Mouse (Mus musculus): ENCODE measurements around the gene Rnf166.

The Rnf166 gene

GRCm38 (mm10) chr8:122469407-122469806 is 6.5 kb downstream of the Rnf166 start:
- DNase-seq, result no peak

DNA sequence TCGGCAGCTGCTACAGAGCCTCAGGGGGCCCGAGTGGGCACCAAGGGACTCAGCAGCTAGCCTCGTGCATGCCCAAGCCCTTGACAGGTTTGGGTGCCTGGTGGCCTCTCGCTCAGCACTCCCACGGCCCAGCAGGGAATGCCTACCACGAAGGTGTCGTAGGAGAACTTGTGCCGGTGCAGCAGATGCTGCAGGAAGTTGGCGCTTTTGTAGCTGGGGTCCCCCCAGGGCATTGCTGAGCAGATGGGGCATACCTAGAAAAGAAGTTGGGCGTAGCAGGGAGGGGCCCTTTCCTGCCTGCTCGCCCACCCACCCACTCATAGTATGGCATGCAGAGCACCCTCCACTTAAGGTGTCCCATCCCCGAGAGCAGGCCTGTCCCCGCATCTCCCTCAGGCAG is 8.0 kb downstream of the Rnf166 start:
- no peak for DNase-seq

- DNase-seq, result no peak
These were observed 10.9 kb downstream of the Rnf166 start for GRCm38 (mm10) chr8:122464985-122465384.

DNA sequence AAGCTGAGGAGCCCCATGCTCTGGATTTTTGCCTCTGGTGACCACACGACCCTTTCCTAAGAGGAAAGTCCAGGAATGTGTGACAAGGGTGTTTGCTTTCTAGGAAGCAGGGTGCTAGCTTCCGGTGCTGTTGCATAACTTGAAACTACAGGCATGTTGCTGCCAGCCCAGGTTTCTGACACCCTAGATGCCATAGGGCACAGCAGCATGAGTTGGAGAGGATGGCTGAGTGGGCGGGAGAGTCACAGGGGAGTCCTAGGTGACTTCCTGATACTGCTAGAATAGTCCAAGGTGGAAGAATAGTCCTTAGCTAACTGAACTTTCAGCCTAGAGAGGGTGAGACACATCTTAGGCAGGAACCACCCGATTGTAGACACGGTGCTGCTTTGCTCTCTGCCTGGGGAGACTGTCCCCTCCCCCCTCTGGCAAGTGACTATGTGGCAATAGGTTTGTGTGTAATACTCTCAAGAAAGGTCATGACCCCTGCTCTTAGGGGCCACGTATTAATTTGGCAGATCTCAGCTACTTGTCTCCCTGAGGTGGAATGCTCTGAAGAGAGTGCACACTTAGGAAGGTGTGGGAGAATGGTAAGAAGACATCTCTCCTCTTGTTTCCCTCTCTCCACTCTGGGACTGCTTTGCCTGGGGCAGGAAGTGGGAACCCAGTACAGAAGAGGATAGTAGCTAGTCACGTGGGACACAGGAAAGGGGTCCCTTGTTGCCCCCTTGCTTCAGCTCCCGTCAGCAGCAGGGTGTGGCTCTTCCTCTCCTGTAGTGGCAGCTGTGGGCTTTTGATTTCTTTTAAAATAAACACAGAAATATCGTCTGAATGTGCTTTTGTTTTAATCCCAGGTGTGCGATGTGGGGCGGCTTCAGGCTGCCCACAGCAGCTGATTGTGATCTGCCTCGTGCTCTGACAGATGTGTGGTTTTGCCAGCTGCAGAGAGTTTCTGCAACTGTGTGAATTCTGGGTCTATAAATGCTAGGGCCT is 11.9 kb downstream of the Rnf166 start:
- peak; percentile 61 to 63 for DNase-seq

GRCm38 (mm10) chr8:122462510-122462909 is 13.4 kb downstream of the Rnf166 start:
- no peak for DNase-seq

DNA sequence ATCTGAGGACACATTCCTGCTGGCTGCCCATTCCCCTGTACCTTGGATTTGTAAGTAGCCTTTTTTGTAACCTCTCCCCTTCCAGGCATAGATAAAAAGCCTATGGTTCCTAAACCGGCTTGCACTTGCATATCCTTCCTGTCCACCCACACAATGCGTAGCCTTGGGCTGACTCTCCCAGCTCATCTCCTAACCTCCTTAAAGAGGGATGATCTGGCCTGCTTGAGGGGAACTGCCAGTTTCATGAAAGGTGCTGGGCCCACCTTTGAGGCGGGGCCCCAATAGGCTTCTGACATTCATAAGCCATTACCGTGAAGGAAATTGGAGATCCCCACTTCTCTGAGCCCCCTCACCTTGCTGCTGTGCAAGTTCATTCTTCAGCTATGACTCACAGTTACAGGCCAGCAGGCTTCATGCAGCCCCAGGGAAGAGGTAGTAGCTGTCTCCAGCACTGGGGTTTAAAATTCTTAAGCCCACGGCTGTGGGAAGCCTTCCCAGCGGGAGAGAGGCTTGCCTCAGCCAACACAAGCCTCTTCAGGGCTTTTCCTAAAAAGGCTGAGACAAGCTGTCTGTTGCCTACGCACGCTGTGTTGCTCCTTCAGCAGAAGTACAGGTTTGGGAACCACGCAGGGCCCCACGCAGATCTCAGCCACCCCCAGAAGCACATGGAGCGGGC is 14.3 kb downstream of the Rnf166 start:
- no peak for DNase-seq

DNA sequence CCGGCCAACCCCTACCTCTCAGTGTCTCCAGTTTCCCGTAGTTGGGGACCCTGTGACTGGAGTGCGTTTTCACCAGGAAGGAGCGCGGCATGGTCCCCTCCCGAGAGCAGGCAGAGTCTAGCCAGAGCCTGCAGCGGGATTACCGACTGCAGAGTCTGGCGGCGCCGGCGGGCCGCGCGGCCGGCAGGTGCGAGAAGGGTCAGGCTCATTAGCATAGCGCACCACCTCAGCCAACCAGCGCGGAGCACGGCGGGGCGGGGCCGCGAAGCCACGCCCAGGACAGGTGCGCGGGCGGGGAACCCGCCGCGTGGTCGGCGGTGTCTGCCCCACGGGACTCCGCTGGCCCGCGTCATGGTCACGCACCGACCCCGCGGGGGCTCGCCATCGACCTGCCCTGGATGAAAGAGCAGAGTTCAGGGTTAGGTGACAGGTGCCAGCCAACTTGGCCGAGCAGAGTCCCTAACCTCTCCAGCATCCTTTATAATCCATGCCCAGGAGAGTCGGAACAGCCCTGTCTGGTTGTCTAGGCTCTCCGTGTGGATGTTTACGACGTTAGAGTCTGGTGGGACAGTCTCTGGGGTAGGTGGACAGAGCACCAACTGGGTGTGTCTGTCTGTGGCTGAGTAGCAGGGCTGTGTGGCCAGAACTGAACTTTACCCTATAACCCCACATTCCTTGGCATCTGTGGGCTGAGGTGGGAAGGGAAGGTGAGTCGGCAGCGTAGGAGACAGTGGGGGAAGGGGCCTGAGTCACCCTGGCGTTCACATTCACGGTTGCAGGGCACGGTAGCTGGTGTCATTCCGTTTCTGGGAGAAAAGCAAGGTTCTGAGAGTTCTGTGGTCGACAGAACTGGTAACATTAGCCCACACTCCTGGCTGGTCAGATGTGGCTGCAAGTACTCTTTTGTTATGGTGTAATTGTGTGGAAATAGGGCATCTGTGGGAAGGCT is 15.1 kb downstream of the Rnf166 start, which contains the start of gene Snai3:
Gene Snai3, minus strand, starts transcription at position 210 of the 949 bp plus-strand sequence.
- peak; percentile 79 to 84 for DNase-seq

- no peak for DNase-seq
These were observed 15.9 kb downstream of the Rnf166 start for GRCm38 (mm10) chr8:122459990-122460389.

DNA sequence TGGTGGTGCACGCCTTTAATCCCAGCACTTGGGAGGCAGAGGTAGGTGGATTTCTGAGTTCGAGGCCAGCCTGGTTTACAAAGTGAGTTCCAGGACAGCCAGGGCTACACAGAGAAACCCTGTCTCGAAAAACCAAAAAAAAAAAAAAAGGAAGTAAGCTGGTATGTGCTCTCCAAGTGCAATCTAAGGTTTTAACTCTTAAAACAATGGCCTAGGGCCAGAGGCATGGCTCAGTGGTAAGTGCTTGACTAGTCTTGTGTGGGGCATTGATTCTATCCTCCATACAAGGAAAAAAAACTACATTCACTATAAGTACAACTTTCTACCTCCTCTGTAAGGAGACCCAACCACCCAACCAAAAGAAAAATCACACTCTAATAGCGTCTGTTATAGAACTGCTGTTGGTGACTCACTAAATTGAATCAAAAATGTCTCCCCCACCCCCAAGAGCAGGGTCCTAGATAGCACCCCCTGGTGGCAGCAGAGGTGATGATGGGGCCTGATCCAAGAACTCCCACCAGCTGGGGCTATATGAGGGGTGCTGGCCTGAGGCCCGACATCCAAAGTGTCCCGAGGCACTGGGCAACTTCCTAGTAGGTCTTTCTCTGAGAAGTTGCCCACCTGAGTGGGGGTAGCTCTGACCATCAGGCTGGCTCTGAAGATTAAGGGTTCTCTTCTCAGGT is 16.5 kb downstream of the Rnf166 start:
- no peak for DNase-seq

GRCm38 (mm10) chr8:122457171-122457570 is 18.7 kb downstream of the Rnf166 start:
- DNase-seq, result no peak

DNA sequence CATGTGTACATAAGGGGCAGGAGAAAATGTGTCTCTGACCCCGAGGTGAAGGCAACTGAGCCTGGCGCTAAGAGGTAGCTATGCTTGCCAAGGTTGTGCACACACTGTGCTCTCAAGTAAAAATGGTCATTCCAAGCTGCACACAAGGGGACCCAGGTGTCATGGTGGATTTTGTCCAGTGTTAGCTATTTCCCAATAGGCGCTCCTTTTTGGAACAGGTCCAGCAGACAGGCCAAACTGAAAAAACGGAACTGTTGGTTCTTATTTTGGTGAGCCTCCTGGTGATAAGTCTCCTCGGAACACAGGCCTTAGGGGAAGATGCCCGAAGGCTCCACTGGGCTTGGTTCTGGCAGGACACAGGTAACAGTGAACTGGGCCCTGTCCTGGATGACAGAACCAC is 21.5 kb downstream of the Rnf166 start:
- no peak for DNase-seq

- no peak for DNase-seq
These were observed 23.7 kb downstream of the Rnf166 start for GRCm38 (mm10) chr8:122452154-122452553.

DNA sequence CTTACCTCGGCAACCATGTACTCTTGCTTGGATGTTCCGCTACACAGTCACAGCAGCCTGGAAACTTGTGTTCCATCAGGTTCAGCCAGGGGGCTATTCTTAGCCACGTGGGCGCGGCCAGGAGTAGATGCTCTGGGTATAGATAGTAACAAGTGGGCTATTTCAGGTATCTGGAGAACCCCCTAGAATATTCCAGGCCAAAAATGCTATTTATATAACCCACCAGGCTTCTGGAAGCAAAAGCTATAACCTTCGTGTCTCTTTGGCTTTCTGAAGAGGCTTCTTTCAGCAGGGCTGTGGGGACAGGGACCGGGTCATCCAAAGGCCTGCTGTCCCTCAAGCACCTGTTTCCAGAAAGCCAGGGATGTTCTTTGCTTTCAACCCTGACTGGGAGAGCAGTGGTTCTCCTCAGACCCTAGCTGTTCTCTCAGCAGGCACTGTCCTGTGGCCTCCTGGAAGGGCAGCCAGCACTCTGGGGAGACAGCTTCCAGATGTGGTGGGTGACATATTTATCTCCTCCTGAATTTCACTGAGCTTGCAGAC is 24.6 kb downstream of the Rnf166 start:
- no peak for DNase-seq

DNA sequence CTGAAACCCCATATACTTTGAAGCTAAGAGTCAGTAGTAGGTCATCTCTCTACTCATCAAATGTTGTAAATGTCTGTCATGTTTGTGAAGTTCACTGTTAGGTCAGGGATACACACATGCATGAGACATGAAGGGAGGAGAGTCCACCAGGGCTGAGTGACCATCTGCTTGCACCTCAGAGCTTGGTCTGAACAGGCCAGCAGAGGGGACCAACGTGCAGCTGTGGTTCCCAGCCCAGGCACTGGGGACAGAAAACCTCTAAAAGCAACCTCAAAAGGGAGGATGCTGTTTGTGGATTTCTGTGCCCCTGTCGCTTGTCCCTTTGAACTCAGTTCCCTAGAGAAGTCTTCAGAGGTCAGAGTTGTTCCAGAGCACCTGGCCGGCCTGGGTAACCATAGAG is 30.7 kb downstream of the Rnf166 start:
- no peak for DNase-seq

DNA sequence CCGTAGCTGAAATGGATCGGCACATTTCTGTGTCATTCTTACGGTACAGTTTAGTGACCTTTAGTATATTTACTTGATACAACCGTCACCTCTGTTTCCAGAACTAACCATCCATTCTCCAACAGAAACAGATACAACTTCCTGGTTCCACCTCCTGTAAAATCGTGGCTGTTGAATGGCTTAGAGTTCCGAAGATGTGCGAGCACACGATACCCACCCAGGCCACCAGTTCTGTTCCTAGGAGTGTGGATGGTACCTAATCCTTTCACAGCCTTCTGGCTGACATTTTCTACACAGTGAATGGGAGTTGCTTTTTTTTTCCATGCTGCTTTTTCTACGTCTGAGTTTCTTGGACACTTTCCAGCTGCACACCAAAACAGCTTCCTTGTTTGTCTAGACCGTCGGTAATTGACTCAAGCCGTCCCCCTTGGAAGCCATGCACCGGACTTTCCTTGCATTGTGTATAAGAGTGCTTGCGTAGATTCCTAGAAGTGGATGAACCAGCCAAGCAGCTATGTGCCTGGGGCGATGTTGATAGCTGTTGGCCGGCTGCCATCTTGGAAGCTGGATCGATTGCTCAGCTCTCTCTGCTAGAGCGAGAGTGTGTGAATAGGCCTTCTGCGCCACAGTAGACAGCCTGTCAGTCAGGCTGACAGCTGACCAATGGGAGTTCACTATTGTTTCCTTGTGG is 31.7 kb downstream of the Rnf166 start:
- DNase-seq, result peak; percentile 94 to 96

- DNase-seq, result peak; percentile 99 to 100
These were observed 32.4 kb downstream of the Rnf166 start, which contains the start of gene Mvd for GRCm38 (mm10) chr8:122443262-122444006. TSS of gene Mvd (minus strand) at chr8:122443422.

GRCm38 (mm10) chr8:122442781-122443180 is 33.1 kb downstream of the Rnf166 start:
- DNase-seq, result no peak

- DNase-seq, result no peak
These were observed 33.5 kb downstream of the Rnf166 start for GRCm38 (mm10) chr8:122442356-122442755.

- no peak for DNase-seq
These were observed 34.5 kb downstream of the Rnf166 start for GRCm38 (mm10) chr8:122441326-122441725.

DNA sequence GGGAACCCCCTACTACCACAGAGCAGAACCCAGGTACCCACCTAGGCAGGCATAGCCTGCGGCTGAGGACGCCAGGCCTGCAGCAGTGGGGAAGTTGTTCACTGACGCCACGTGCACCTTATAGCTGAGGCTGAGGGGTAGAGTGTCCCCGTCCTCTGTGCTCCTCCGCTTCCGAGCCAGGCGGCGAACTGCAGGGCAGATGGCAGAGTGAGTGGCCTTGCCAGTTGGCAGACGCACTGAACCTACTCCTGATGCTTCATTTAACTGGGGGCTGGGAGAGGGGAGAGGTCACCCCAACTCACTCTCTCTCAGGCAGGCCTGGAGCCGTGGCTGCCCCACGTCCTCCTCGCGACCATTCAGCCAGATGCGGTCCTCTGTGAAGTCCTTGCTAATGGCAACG is 36.5 kb downstream of the Rnf166 start:
- DNase-seq, result no peak
